Mouse (Mus musculus): ENCODE data around the gene Grin1. TPM values are rescaled to one million over a fixed set of nuclear protein-coding genes. Genes with fewer than 3 reads are reported as not detected.

The Grin1 gene
- polyA plus RNA-seq (2014; fragmentation: Illumina TruSeq; extraction: RNeasy Lipid Tissue Mini Kit (QIAGEN cat#74804); ENCODE audit: low replicate concordance), result not detected

GRCm38 (mm10) chr2:25318971-25319773, at the start of gene Grin1:
Gene Grin1, minus strand, starts transcription at chr2:25319187.

DNA sequence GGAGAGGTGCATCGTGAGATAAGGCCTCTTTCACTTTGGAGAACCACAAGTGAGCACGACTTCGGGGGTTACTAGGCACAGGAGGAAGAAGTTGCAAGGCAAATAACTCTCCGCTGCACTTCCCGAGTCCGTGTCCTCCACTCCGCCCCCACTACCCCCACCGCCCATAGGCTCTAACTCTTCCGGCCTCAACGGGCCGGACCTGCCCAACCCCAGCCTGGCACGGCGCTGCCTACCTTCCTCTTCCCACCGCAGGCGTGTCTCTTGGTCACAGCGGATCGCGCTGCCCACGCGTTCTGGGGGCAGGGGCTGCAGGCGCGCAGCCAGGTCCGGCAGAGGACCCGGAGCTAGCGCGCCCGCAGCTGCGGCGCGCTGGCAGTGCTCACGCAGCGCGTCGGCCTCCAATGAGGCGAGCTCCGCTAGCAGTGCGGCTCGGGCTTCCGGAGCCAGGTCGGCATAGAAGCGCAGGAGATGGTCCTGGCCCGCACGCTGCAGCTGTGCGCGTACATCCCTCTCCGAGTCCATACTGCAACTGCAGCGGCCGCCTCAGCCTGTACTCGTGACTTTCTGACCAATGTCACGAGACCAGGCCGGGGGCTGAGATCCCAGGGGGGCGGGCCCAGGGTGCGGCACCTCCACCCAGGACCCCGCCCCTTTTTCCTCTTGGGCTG, 46.2 kb upstream of the Grin1 start, which contains the start of gene Uap1l1:
Gene Uap1l1, minus strand, starts transcription at position 592 of the 671 bp plus-strand sequence.

GRCm38 (mm10) chr2:25356208-25357079, 37.5 kb upstream of the Grin1 start, which contains the start of gene Dpp7:
Gene Dpp7, minus strand, starts transcription at chr2:25356359.

DNA sequence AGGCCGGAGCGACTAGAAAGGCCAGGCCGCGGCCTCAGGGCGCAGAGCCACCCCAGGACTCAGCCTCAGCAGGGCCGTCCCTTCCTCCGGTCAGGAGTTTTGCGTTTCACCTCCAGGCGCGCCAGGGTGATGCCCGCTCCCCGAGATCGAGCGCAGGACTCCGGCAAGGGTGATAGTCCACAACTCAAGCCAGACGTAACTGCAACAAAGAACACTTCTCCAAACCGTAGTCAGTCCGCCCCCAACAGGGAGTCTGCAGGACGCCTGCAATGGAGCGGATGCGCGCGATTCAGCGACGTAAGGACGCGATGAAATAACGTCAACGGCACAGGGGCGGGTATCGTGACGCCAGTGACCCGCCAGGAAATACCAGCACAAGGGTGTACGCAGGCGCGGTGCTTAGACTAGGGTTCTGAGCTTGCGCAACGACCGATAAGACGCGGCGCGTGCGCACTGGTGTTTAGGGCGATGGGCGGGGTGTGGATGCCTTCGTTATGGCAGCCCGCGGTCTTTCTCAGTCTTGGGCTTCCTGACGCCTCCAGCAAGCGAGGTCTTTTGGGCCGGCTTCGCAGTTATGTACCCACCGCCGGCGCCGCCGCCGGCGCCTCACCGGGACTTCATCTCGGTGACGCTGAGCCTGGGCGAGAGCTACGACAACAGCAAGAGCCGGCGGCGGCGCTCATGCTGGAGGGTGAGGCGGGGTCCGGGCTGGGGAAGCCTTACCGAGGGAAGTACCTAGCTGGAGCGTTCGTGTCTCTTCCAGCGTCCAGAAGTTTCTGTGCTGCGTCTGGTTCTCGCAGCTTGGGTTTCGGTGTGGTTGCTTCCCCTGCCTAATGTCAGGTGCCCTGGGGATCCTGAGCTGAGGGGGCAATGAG, 13.5 kb upstream of the Grin1 start, which contains the start of gene Man1b1:
Gene Man1b1, plus strand, starts transcription at position 53 of the 875 bp plus-strand sequence.

DNA sequence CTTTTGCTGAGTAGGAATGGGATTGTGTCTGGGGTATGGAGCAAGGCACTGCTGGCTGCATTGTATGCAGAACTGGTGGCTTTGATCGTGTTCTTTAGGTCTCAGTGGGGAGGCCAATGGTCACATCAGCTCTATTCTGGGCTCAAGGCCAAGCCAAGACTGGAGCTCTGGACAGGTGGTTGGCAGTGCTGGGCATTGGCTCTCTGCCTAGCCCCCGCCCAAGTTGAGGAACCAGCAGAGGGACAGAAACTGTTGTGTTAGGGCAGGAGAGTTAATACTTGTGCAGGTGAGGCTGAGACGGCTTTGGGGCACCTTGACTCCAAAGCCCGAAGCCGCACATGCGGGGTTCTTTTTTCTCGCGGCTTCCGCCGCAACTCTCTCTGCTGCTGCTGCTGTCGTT, 29.3 kb downstream of the Grin1 start, which contains the start of gene Lrrc26:
Gene Lrrc26, plus strand, starts transcription at position 265 of the 400 bp plus-strand sequence.

GRCm38 (mm10) chr2:25287927-25288649, 30.9 kb downstream of the Grin1 start, which contains the start of gene Tmem210:
Gene Tmem210, plus strand, starts transcription at chr2:25288145.

GRCm38 (mm10) chr2:25271827-25272511, 47.0 kb downstream of the Grin1 start, which contains the start of the genes Ssna1 and Anapc2:
Gene Ssna1, minus strand, starts transcription at chr2:25272438.
Gene Anapc2, plus strand, starts transcription at chr2:25272478.

GRCm38 (mm10) chr2:25262291-25262767, 56.7 kb downstream of the Grin1 start, which contains the start of gene Tprn:
Gene Tprn, plus strand, starts transcription at chr2:25262618.

DNA sequence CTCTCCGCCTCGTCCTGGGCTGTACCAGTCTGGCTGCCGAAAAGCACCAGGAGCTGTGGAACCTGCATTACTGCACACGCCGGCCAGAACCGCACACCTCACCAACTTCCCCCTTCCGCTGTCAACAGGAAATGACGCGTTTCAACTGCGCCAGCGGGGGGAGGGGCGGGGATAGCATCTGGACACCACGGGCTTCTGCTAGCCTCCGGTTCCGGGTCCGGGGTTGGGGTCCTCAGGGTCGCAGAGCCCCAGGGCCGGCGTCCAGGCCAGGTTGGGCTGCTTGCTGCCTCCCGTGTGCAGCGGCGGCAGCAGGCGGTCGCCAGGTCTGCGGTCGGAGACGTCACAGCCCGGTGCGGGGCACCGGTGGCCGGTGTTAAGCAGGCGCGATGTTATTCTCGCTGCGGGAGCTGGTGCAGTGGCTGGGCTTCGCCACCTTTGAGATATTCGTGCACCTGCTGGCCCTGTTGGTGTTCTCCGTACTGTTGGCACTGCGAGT, 63.7 kb downstream of the Grin1 start, which contains the start of gene Tmem203:
Gene Tmem203, plus strand, starts transcription at position 156 of the 496 bp plus-strand sequence.

GRCm38 (mm10) chr2:25246183-25247072, 72.6 kb downstream of the Grin1 start, which contains the start of gene AL732309.1:
Gene AL732309.1, minus strand, starts transcription at chr2:25246863.

DNA sequence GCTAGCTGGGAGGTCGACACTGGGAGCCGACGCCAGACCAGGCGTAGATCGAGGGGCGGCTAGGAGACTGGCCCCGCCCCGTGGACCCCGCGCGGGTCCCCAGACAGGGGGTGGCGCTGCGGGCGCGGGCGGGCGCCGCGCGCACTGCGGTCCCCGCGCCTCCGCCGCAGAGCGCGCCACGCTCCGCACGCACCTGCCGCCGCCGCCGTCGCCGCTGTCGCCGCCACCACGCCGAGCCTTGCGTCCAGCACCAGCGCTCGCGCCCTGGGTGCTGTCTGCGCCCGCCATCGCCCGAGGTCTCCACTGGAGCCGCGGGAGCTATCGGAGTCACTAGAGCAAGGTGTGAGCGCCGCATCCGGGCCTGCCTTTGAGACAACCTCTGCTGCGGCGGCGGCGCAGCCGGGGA, 76.9 kb downstream of the Grin1 start, which contains the start of the genes Rnf208 and Cysrt1:
Gene Rnf208, plus strand, starts transcription at position 155 of the 406 bp plus-strand sequence.
Gene Cysrt1, minus strand, starts transcription at position 352 of the 406 bp plus-strand sequence.

Other genes with a start within 250 kb of the Grin1 start
- gene Entpd8, start 238.9 kb downstream of the Grin1 start, polyA plus RNA-seq (2014; fragmentation: Illumina TruSeq; extraction: RNeasy Lipid Tissue Mini Kit (QIAGEN cat#74804); ENCODE audit: low replicate concordance), result 43.1 TPM
- not detected for gene Noxa1, start 224.0 kb downstream of the Grin1 start, polyA plus RNA-seq (2014; fragmentation: Illumina TruSeq; extraction: RNeasy Lipid Tissue Mini Kit (QIAGEN cat#74804); ENCODE audit: low replicate concordance)
- 17.8 TPM for gene Nrarp, start 138.4 kb downstream of the Grin1 start, polyA plus RNA-seq (2014; fragmentation: Illumina TruSeq; extraction: RNeasy Lipid Tissue Mini Kit (QIAGEN cat#74804); ENCODE audit: low replicate concordance)
- 2.0 TPM for gene Tor4a, start 122.3 kb downstream of the Grin1 start, polyA plus RNA-seq (2014; fragmentation: Illumina TruSeq; extraction: RNeasy Lipid Tissue Mini Kit (QIAGEN cat#74804); ENCODE audit: low replicate concordance)
- 3.2 TPM for gene Nelfb, start 107.7 kb downstream of the Grin1 start, polyA plus RNA-seq (2014; fragmentation: Illumina TruSeq; extraction: RNeasy Lipid Tissue Mini Kit (QIAGEN cat#74804); ENCODE audit: low replicate concordance)
- not detected for gene Stpg3, start 104.5 kb downstream of the Grin1 start, polyA plus RNA-seq (2014; fragmentation: Illumina TruSeq; extraction: RNeasy Lipid Tissue Mini Kit (QIAGEN cat#74804); ENCODE audit: low replicate concordance)
- not detected for gene Fam166a, start 100.4 kb downstream of the Grin1 start, polyA plus RNA-seq (2014; fragmentation: Illumina TruSeq; extraction: RNeasy Lipid Tissue Mini Kit (QIAGEN cat#74804); ENCODE audit: low replicate concordance)
- gene Tubb4b, start 94.5 kb downstream of the Grin1 start, polyA plus RNA-seq (2014; fragmentation: Illumina TruSeq; extraction: RNeasy Lipid Tissue Mini Kit (QIAGEN cat#74804); ENCODE audit: low replicate concordance), result 46.6 TPM
- gene Slc34a3, start 84.8 kb downstream of the Grin1 start, polyA plus RNA-seq (2014; fragmentation: Illumina TruSeq; extraction: RNeasy Lipid Tissue Mini Kit (QIAGEN cat#74804); ENCODE audit: low replicate concordance), result not detected
- gene Rnf224, start 82.4 kb downstream of the Grin1 start, polyA plus RNA-seq (2014; fragmentation: Illumina TruSeq; extraction: RNeasy Lipid Tissue Mini Kit (QIAGEN cat#74804); ENCODE audit: low replicate concordance), result not detected
- gene Rnf208, start 76.9 kb downstream of the Grin1 start, polyA plus RNA-seq (2014; fragmentation: Illumina TruSeq; extraction: RNeasy Lipid Tissue Mini Kit (QIAGEN cat#74804); ENCODE audit: low replicate concordance), result not detected
- not detected for gene Cysrt1, start 76.7 kb downstream of the Grin1 start, polyA plus RNA-seq (2014; fragmentation: Illumina TruSeq; extraction: RNeasy Lipid Tissue Mini Kit (QIAGEN cat#74804); ENCODE audit: low replicate concordance)
- gene AL732309.1, start 72.3 kb downstream of the Grin1 start, polyA plus RNA-seq (2014; fragmentation: Illumina TruSeq; extraction: RNeasy Lipid Tissue Mini Kit (QIAGEN cat#74804); ENCODE audit: low replicate concordance), result 0.93 TPM
- not detected for gene Tmem203, start 63.7 kb downstream of the Grin1 start, polyA plus RNA-seq (2014; fragmentation: Illumina TruSeq; extraction: RNeasy Lipid Tissue Mini Kit (QIAGEN cat#74804); ENCODE audit: low replicate concordance)
- gene Tprn, start 56.6 kb downstream of the Grin1 start, polyA plus RNA-seq (2014; fragmentation: Illumina TruSeq; extraction: RNeasy Lipid Tissue Mini Kit (QIAGEN cat#74804); ENCODE audit: low replicate concordance), result 2.3 TPM
- gene Ssna1, start 46.7 kb downstream of the Grin1 start, polyA plus RNA-seq (2014; fragmentation: Illumina TruSeq; extraction: RNeasy Lipid Tissue Mini Kit (QIAGEN cat#74804); ENCODE audit: low replicate concordance), result 0.56 TPM
- gene Anapc2, start 46.7 kb downstream of the Grin1 start, polyA plus RNA-seq (2014; fragmentation: Illumina TruSeq; extraction: RNeasy Lipid Tissue Mini Kit (QIAGEN cat#74804); ENCODE audit: low replicate concordance), result 4.6 TPM
- gene Tmem210, start 31.0 kb downstream of the Grin1 start, polyA plus RNA-seq (2014; fragmentation: Illumina TruSeq; extraction: RNeasy Lipid Tissue Mini Kit (QIAGEN cat#74804); ENCODE audit: low replicate concordance), result not detected
- gene Lrrc26, start 29.3 kb downstream of the Grin1 start, polyA plus RNA-seq (2014; fragmentation: Illumina TruSeq; extraction: RNeasy Lipid Tissue Mini Kit (QIAGEN cat#74804); ENCODE audit: low replicate concordance), result 0.37 TPM
- 13.8 TPM for gene Man1b1, start 13.2 kb upstream of the Grin1 start, polyA plus RNA-seq (2014; fragmentation: Illumina TruSeq; extraction: RNeasy Lipid Tissue Mini Kit (QIAGEN cat#74804); ENCODE audit: low replicate concordance)
- gene Dpp7, start 37.2 kb upstream of the Grin1 start, polyA plus RNA-seq (2014; fragmentation: Illumina TruSeq; extraction: RNeasy Lipid Tissue Mini Kit (QIAGEN cat#74804); ENCODE audit: low replicate concordance), result 2.0 TPM
- 5.0 TPM for gene Uap1l1, start 46.5 kb upstream of the Grin1 start, polyA plus RNA-seq (2014; fragmentation: Illumina TruSeq; extraction: RNeasy Lipid Tissue Mini Kit (QIAGEN cat#74804); ENCODE audit: low replicate concordance)
- 0.11 TPM for gene Sapcd2, start 53.1 kb upstream of the Grin1 start, polyA plus RNA-seq (2014; fragmentation: Illumina TruSeq; extraction: RNeasy Lipid Tissue Mini Kit (QIAGEN cat#74804); ENCODE audit: low replicate concordance)
- gene Entpd2, start 76.7 kb upstream of the Grin1 start, polyA plus RNA-seq (2014; fragmentation: Illumina TruSeq; extraction: RNeasy Lipid Tissue Mini Kit (QIAGEN cat#74804); ENCODE audit: low replicate concordance), result not detected
- gene Npdc1, start 80.2 kb upstream of the Grin1 start, polyA plus RNA-seq (2014; fragmentation: Illumina TruSeq; extraction: RNeasy Lipid Tissue Mini Kit (QIAGEN cat#74804); ENCODE audit: low replicate concordance), result 4.4 TPM
- gene Fut7, start 104.1 kb upstream of the Grin1 start, polyA plus RNA-seq (2014; fragmentation: Illumina TruSeq; extraction: RNeasy Lipid Tissue Mini Kit (QIAGEN cat#74804); ENCODE audit: low replicate concordance), result not detected
- 0.48 TPM for gene Abca2, start 109.5 kb upstream of the Grin1 start, polyA plus RNA-seq (2014; fragmentation: Illumina TruSeq; extraction: RNeasy Lipid Tissue Mini Kit (QIAGEN cat#74804); ENCODE audit: low replicate concordance)
- not detected for gene Clic3, start 137.7 kb upstream of the Grin1 start, polyA plus RNA-seq (2014; fragmentation: Illumina TruSeq; extraction: RNeasy Lipid Tissue Mini Kit (QIAGEN cat#74804); ENCODE audit: low replicate concordance)
- gene Paxx, start 141.9 kb upstream of the Grin1 start, polyA plus RNA-seq (2014; fragmentation: Illumina TruSeq; extraction: RNeasy Lipid Tissue Mini Kit (QIAGEN cat#74804); ENCODE audit: low replicate concordance), result 5.1 TPM
- gene Ptgds, start 150.9 kb upstream of the Grin1 start, polyA plus RNA-seq (2014; fragmentation: Illumina TruSeq; extraction: RNeasy Lipid Tissue Mini Kit (QIAGEN cat#74804); ENCODE audit: low replicate concordance), result not detected
- not detected for gene Lcn12, start 174.7 kb upstream of the Grin1 start, polyA plus RNA-seq (2014; fragmentation: Illumina TruSeq; extraction: RNeasy Lipid Tissue Mini Kit (QIAGEN cat#74804); ENCODE audit: low replicate concordance)
- not detected for gene Fbxw5, start 181.6 kb upstream of the Grin1 start, polyA plus RNA-seq (2014; fragmentation: Illumina TruSeq; extraction: RNeasy Lipid Tissue Mini Kit (QIAGEN cat#74804); ENCODE audit: low replicate concordance)
- not detected for gene C8g, start 182.5 kb upstream of the Grin1 start, polyA plus RNA-seq (2014; fragmentation: Illumina TruSeq; extraction: RNeasy Lipid Tissue Mini Kit (QIAGEN cat#74804); ENCODE audit: low replicate concordance)
- 0.78 TPM for gene Traf2, start 227.8 kb upstream of the Grin1 start, polyA plus RNA-seq (2014; fragmentation: Illumina TruSeq; extraction: RNeasy Lipid Tissue Mini Kit (QIAGEN cat#74804); ENCODE audit: low replicate concordance)
- 1.6 TPM for gene Edf1, start 238.7 kb upstream of the Grin1 start, polyA plus RNA-seq (2014; fragmentation: Illumina TruSeq; extraction: RNeasy Lipid Tissue Mini Kit (QIAGEN cat#74804); ENCODE audit: low replicate concordance)